Mouse (Mus musculus) kidney, adult 8-10 months (tissue): ENCODE measurements at regions not wholly inside any gene's neighbourhood (a gene's known extent, or its start where the extent isn't known, plus 50 kb on each side); places are given as distances from the start of the nearest gene placed in this dataset.

Source experiments
- DNase-seq, 2 experiments: peaks; one replicate each; pipeline ENCODE4 v3.0.0; 2022

DNA sequence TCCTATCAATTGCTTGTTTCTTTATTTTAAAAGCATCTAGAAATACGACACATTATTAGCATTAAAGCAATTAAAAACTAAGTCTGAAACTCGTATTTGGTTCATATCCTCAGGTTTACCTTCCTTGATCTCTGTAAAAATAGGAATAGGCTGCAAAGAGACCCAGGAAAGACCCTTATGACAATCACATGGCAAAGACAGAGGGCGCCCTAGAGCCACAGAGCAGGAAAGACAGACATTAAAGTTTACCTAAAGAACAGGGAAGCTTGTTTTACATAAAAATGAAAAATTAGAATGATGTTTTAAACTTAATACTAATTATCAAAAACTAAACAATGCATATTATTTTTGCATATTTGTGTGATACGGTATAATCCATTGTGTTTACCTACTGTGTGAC is 153.2 kb downstream of the Usp25 start:
- peak in 1 of 2 experiments; percentile 18 for DNase-seq

- DNase-seq, result peak; percentile 24 to 69
These were observed 159.7 kb downstream of the Usp25 start for GRCm38 (mm10) chr16:77173026-77173692.

- DNase-seq, result no peak
These were observed 161.4 kb downstream of the Usp25 start for GRCm38 (mm10) chr16:77174744-77175432.

- no peak for DNase-seq
These were observed 167.5 kb downstream of the Usp25 start for GRCm38 (mm10) chr16:77180990-77181389.
